Mouse (Mus musculus) cerebellum, adult 9-10 months (tissue): ENCODE measurements around the gene Gng11.

Experiments used
- DNase-seq: peaks from one replicate; pipeline ENCODE4 v3.0.0; 2022

Gene Gng11

GRCm38 (mm10) chr6:4003890-4004306, at the start of gene Gng11:
TSS of gene Gng11 (plus strand) at chr6:4003904.
- DNase-seq, result no peak

- DNase-seq, result no peak
These were observed 48.7 kb upstream of the Gng11 start for GRCm38 (mm10) chr6:3954969-3955368.

GRCm38 (mm10) chr6:3967676-3968626, 35.8 kb upstream of the Gng11 start:
- DNase-seq, result no peak

- DNase-seq, result no peak
These were observed 30.0 kb upstream of the Gng11 start for GRCm38 (mm10) chr6:3973679-3974078.

GRCm38 (mm10) chr6:3982661-3983284, 20.9 kb upstream of the Gng11 start:
- no peak for DNase-seq

- DNase-seq, result no peak
These were observed 15.0 kb upstream of the Gng11 start, which contains the start of gene Tfpi2 for GRCm38 (mm10) chr6:3988750-3989149. TSS of gene Tfpi2 (minus strand) at chr6:3988919.

GRCm38 (mm10) chr6:3993492-3993891, 10.2 kb upstream of the Gng11 start, which contains the start of gene Gngt1:
TSS of gene Gngt1 (plus strand) at chr6:3993792.
- no peak for DNase-seq

- no peak for DNase-seq
These were observed 5.6 kb upstream of the Gng11 start for GRCm38 (mm10) chr6:3998089-3998488.

- no peak for DNase-seq
These were observed 4.4 kb upstream of the Gng11 start for GRCm38 (mm10) chr6:3999296-3999695.

GRCm38 (mm10) chr6:4000716-4001115, 3.0 kb upstream of the Gng11 start:
- DNase-seq, result no peak

GRCm38 (mm10) chr6:4003445-4003844, 259 bp upstream of the Gng11 start:
- no peak for DNase-seq

- no peak for DNase-seq
These were observed 1.1 kb downstream of the Gng11 start for GRCm38 (mm10) chr6:4004808-4005207.

- DNase-seq, result no peak
These were observed 4.9 kb downstream of the Gng11 start for GRCm38 (mm10) chr6:4008501-4009040.

- no peak for DNase-seq
These were observed 5.8 kb downstream of the Gng11 start for GRCm38 (mm10) chr6:4009548-4009947.

GRCm38 (mm10) chr6:4022645-4023044, 18.9 kb downstream of the Gng11 start:
- DNase-seq, result no peak

- DNase-seq, result no peak
These were observed 22.7 kb downstream of the Gng11 start for GRCm38 (mm10) chr6:4026367-4026766.

GRCm38 (mm10) chr6:4030956-4031355, 27.3 kb downstream of the Gng11 start:
- no peak for DNase-seq

GRCm38 (mm10) chr6:4041821-4042220, 38.1 kb downstream of the Gng11 start:
- no peak for DNase-seq

GRCm38 (mm10) chr6:4047200-4047599, 43.5 kb downstream of the Gng11 start:
- no peak for DNase-seq

- DNase-seq, result no peak
These were observed 49.1 kb downstream of the Gng11 start for GRCm38 (mm10) chr6:4052843-4053242.

- DNase-seq, result no peak
These were observed 50.7 kb downstream of the Gng11 start for GRCm38 (mm10) chr6:4054387-4054786.
